Mouse (Mus musculus) mature B cell (primary cell): ENCODE data around the gene Spop.

Source experiments
- in situ Hi-C: fragments of 300-500 bp; cut with MboI; formaldehyde crosslinking; loops from 2 replicates; pipeline ENCODE4 v1.14.3; 2019

Spop gene

GRCm38 (mm10) chr11:95519996-95520395 lies 106.1 kb downstream of the Spop start:
- in situ Hi-C loops: loop anchor here (25.0 kb wide), 1 partner anchor 408 kb away; the partner anchor contains the start of gene Dlx3

GRCm38 (mm10) chr11:95520456-95521072 lies 106.7 kb downstream of the Spop start:
- in situ Hi-C loops: loop anchor here (25.0 kb wide), 1 partner anchor 408 kb away; the partner anchor contains the start of gene Dlx3

DNA sequence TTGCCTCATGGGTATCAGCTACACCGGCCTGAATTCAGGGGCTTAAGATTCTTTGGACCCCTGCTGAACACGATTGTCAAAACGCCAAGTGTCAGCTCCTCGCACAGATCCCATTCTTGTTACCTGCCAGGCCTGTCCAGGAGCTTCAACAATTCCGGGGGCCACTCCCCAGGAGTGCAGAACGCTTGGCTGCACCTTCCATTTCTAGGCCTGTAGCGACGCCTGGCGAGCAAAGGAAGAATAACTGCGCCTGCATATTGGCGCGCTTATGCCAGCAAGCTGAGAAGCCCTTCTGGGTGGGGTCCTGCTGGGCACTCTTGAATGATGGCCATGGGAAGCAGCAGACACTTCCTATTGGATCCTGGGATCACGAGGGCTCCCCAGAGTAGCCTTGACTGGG lies 107.7 kb downstream of the Spop start:
- in situ Hi-C loops: loop anchor here (25.0 kb wide), 1 partner anchor 409 kb away; the partner anchor contains the start of gene Dlx3

DNA sequence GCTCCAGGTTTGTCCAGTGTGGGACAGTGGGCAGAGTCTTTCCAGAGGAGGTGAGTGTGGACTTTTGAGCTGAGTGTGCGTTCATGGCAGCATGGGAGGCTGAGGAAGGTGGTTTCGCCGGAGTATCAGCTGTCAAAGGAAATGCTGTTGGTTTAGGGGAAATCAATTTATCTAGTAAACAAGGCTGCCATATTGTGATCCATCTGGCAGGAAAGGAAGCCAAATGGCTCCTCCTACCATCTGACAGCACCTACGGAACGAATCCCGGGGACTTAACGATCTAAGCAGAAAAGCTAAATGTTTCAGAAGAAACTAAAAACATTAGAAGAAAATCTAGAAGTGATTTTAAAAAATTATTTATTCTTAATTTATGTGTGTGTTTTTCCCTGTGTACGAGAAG lies 113.4 kb downstream of the Spop start:
- in situ Hi-C loops: no loop called here

DNA sequence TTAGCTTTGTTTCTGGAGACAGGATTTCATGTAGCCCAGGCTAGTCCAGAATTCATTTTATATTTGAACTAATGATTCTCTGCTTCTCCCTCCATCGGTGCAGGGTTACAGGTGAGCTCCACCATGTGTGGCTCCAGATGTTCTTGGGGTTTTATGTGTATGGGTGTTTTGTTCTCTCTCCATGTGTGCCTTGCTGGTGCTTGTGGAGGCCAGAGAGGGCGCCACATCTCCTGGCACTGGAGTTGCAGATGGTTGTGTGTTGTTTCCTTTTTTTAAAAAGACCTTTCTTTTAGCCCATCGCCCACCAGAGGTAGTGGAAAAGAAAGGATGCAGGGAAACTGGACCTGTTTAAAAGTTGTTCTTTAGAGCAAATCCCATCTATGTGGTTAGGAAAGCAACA lies 114.4 kb downstream of the Spop start:
- in situ Hi-C loops: no loop called here

DNA sequence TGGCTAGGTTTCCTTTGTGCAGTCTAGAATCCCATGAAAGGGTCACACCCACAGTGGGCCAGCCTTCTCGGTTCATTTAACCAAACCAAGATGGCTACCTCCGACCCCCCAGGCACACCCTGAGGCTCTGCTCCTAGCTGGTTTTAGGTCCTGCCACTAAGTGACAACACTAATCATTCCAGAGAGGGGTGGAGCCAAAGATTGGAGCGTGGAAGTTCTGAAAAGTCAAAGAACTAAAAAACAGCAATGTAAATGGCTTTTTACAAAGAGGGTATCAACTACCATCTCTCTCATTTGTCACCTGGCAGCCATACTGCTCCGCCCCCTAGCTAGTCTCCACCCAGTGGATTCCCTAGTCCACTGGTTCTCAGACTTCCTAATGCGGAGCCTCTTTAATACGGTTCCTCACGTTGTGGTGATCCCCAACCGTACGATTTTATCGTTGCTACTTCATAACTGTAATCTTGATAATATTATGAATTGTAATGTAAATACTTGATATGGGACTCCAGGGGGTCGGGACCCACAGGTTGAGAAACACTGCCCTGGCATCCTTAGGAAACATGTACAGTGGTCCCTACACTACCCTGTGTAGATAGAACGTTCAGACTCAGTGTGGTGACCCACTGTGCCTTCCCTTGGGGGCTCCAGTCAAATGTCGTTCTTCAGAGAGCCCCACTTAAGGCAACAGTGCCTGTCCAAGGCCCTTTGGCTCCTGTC lies 118.6 kb downstream of the Spop start:
- in situ Hi-C loops: loop anchor here (10.0 kb wide), 1 partner anchor 112 kb away; no protein-coding TSS in a partner anchor

GRCm38 (mm10) chr11:95533484-95534160 lies 119.7 kb downstream of the Spop start:
- in situ Hi-C loops: loop anchor here (10.0 kb wide), 1 partner anchor 111 kb away; no protein-coding TSS in a partner anchor

- in situ Hi-C loops: loop anchor here (10.0 kb wide), 1 partner anchor 106 kb away; no protein-coding TSS in a partner anchor
Measured at GRCm38 (mm10) chr11:95538378-95539104, 124.7 kb downstream of the Spop start.

- in situ Hi-C loops: no loop called here
Measured at GRCm38 (mm10) chr11:95540637-95541385, 126.9 kb downstream of the Spop start.
